Mouse (Mus musculus) adipose tissue, adult 10 weeks (tissue): ENCODE results near the gene Iqce. TPM values are rescaled to one million over a fixed set of nuclear protein-coding genes. Genes with fewer than 3 reads are reported as not detected.

ENCODE experiments used
- polyA plus RNA-seq: library from polyadenylated mRNA; stranded (reverse); fragments of 350-450 nt; fragmentation: Illumina TruSeq; extraction: RNeasy Lipid Tissue Mini Kit (QIAGEN cat#74804); gene quantifications from one replicate; pipeline ENCODE4 v1.2.3, GENCODE M21; 2014; ENCODE audit warnings: low read depth, low replicate concordance

The Iqce gene
- 18.4 TPM for polyA plus RNA-seq

DNA sequence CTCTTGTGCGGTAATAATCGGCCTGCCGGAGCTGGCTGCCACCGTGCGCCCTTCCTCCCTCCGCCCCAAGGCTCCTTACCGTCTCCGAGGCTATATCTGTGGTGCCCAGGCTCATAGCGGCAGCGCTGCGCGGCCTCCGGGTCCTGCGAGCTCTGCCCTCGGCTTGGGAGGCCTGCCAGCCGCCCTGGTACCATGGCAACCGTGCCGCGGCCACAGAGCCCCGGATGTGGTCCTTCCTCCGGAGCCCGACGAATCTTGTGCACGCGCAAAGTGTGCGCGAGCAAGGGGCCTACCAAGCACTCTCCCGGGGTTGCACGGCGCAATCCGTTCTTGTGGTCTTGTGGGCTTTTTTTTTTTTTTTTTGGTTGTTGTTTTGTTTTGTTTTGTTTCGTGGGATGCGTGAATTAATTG lies at the start of gene Iqce:
Gene Iqce (minus strand): TSS at position 276 of the 411 bp plus-strand sequence.

GRCm38 (mm10) chr5:140723822-140724221 lies 21.6 kb upstream of the Iqce start, which contains the start of gene Amz1:
Gene Amz1 (plus strand): TSS chr5:140724127.

GRCm38 (mm10) chr5:140704378-140705251 lies 2.4 kb upstream of the Iqce start, which contains the start of gene Brat1:
Gene Brat1 (plus strand): TSS chr5:140705011.

GRCm38 (mm10) chr5:140648519-140649100 lies 53.6 kb downstream of the Iqce start, which contains the start of gene Ttyh3:
Gene Ttyh3 (minus strand): TSS chr5:140649031.

Other genes with a start within 250 kb of the Iqce start
- 28.3 TPM for gene Chst12, start 196.8 kb downstream of the Iqce start, polyA plus RNA-seq
- not detected for gene Grifin, start 137.3 kb downstream of the Iqce start, polyA plus RNA-seq
- 17.1 TPM for gene Lfng, start 95.1 kb downstream of the Iqce start, polyA plus RNA-seq
- gene Ttyh3, start 53.3 kb downstream of the Iqce start, polyA plus RNA-seq: 59.5 TPM
- gene Brat1, start 2.6 kb upstream of the Iqce start, polyA plus RNA-seq: 13.9 TPM
- gene Amz1, start 21.7 kb upstream of the Iqce start, polyA plus RNA-seq: 2.0 TPM
- 45.5 TPM for gene Gna12, start 128.1 kb upstream of the Iqce start, polyA plus RNA-seq